Mouse (Mus musculus) lung, postnatal 0 days (tissue): ENCODE results near the gene Plekhm1. TPM values are rescaled to one million over a fixed set of nuclear protein-coding genes. Genes with fewer than 3 reads are reported as not detected.

Experiments
- ATAC-seq: fragments of 200-750 bp; cut with Nextera tagmentation; 2 replicates; pipeline ENCODE4 v1.8.0; 2017; ENCODE audit warnings: moderate library complexity
- DNase-seq: peaks from one replicate; pipeline ENCODE4 v3.0.0-alpha.2; 2016; ENCODE audit warnings: low spot score
- H3K27ac ChIP-seq: fragments of 300-500 bp; sonication (generic); 2 replicates; pipeline ENCODE4 v1.5.1; 2014; ENCODE audit warnings: antibody characterized with exemption, mild to moderate bottlenecking, low read length, mixed read lengths
- H3K27me3 ChIP-seq: fragments of 300-500 bp; sonication (generic); replicated peaks from 2 replicates; pipeline ENCODE4 v1.6.1; 2014; ENCODE audit warnings: low read length, mixed read lengths; ENCODE audit not compliant: insufficient read depth
- H3K36me3 ChIP-seq: fragments of 300-500 bp; sonication (generic); 2 replicates; pipeline ENCODE4 v1.6.1; 2014; ENCODE audit warnings: low read length, mixed read lengths; ENCODE audit not compliant: insufficient read depth
- H3K4me1 ChIP-seq: fragments of 300-500 bp; sonication (generic); 2 replicates; pipeline ENCODE4 v1.6.1; 2014; ENCODE audit warnings: antibody characterized with exemption, low read depth, low read length, mixed read lengths; ENCODE audit not compliant: insufficient read depth
- H3K4me2 ChIP-seq: fragments of 300-500 bp; sonication (generic); replicated peaks from 2 replicates; pipeline ENCODE4 v1.6.1; 2014; ENCODE audit warnings: low read depth, mild to moderate bottlenecking, low read length, moderate library complexity, mixed read lengths
- H3K4me3 ChIP-seq: fragments of 300-500 bp; sonication (generic); 2 replicates; pipeline ENCODE4 v1.5.1; 2014; ENCODE audit warnings: low read depth, low read length
- H3K9ac ChIP-seq: fragments of 300-500 bp; sonication (generic); replicated peaks from 2 replicates; pipeline ENCODE4 v1.6.1; 2014; ENCODE audit warnings: low read depth, mild to moderate bottlenecking
- H3K9me3 ChIP-seq: fragments of 300-500 bp; sonication (generic); 2 replicates; pipeline ENCODE4 v1.6.1; 2016; ENCODE audit warnings: low read length, mixed read lengths
- CTCF ChIP-seq: IDR thresholded peaks from 2 replicates; pipeline ENCODE4 v1.5.1; 2016; ENCODE audit warnings: antibody characterized with exemption, mild to moderate bottlenecking
- EP300 ChIP-seq: IDR thresholded peaks from 2 replicates; pipeline ENCODE4 v1.6.1; 2016; ENCODE audit warnings: antibody characterized with exemption, mild to moderate bottlenecking, control low read depth
- WGBS: fragments of 180-500 bp; shearing (Covaris S2); extraction: QIAGEN DNeasy Blood & Tissue Kit; methylation state at CpG from one replicate; pipeline ENCODE4 v1.1.7; 2014; 5-methylcytosine and 5-hydroxymethylcytosine counted together
- polyA plus RNA-seq: library from polyadenylated mRNA; unstranded; fragments of >200 nt; fragmentation: Nextera tagmentation; extraction: Ambion mirVana; gene quantifications from 2 replicates; pipeline ENCODE4 v1.2.1, GENCODE M21; 2015

Gene Plekhm1
- polyA plus RNA-seq, 1 experiment from 2014 or later, result 8.1 TPM

DNA sequence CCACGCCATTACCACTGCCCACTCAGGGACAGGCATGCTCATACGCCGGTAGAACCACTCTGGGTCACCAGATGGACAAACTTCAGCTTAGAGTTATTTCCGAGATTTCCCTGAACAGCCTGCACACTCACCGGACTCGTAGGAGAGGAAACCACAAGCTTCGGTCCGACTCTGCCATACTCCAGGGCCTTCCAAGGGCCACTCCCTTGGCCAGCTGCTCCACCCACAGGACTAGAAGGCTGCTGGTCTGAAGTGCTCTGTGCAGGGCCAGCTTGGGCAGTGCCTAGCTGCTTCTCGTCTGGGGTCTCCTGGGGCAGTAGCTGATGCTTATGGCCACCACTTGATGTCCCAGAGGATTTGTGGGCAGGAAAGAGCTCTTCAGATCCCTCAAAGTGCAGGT, 25.7 kb downstream of the Plekhm1 start:
- H3K4me2 ChIP-seq, result peak overlapping the region; percentile 17; the same call in 1 of the 2 replicates
- ATAC-seq (peak; percentile 79), DNase-seq (peak; percentile 80)
- no peak overlapping the region for H3K9ac ChIP-seq
- H3K4me3 ChIP-seq, result no peak overlapping the region
- peaks cover 15% of the 10 kb centered on the region for H3K4me1 ChIP-seq
- H3K27me3 ChIP-seq, result no peaks in the 10 kb centered on the region
- no peaks in the 10 kb centered on the region for H3K36me3 ChIP-seq
- 0 out of 2 replicates have a peak, but pooled peaks have one; percentile 11 for TF ChIP-seq CTCF
- no peak; the same call in 1 of the 2 replicates for TF ChIP-seq EP300
- H3K27ac ChIP-seq, result peak overlapping the region; percentile 65
- no peaks in the 10 kb centered on the region for H3K9me3 ChIP-seq
- 53% methylated on average over 9 of the region's 9 CpGs for WGBS

DNA sequence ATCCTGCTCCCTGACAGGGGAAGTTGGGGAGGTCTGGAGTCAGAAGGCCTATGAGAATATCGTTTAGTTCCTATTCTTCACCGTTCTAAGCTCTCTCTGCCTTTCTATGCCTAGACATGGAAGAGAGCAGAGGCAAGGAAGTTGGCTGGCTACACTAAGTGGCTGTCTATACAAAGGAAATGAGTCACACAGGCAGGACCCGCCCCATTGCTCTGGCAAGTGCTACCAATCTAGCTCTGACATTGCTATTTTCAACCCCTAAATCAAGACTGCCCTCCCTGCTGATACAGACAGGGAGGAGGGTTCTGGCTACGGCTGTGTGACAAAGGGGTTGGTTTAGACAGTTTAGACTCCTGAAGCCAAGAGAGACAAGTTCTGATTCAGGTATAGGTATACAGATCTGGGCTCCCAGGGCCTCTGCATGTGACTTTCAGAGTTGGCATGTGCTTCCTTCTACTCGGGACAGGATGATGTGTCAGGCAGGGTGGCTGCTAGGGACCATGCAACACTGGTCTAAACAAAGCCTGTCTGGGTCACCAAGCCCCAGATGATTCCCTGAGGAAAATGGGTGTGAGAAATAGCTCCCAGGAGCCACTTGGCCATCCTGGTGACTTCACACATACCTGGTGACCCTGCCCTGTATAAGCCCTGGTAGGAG, 30.4 kb downstream of the Plekhm1 start:
- peak; percentile 68 for TF ChIP-seq EP300
- TF ChIP-seq CTCF, result no peak
- Histone ChIP-seq H3K4me3 (no peak overlapping the region), H3K4me1 (peaks cover 17% of the 10 kb centered on the region), H3K36me3 (0 out of 2 replicates have a peak, but pooled peaks cover 4% of the 10 kb centered on the region), H3K27me3 (no peaks in the 10 kb centered on the region), H3K9ac (no peak overlapping the region), H3K27ac (peak overlapping the region; percentile 90), H3K4me2 (no peak overlapping the region), H3K9me3 (no peaks in the 10 kb centered on the region)
- peak; percentile 96 for DNase-seq
- WGBS, result 16% methylated on average over 5 of the region's 5 CpGs
- peak; percentile 90 for ATAC-seq

DNA sequence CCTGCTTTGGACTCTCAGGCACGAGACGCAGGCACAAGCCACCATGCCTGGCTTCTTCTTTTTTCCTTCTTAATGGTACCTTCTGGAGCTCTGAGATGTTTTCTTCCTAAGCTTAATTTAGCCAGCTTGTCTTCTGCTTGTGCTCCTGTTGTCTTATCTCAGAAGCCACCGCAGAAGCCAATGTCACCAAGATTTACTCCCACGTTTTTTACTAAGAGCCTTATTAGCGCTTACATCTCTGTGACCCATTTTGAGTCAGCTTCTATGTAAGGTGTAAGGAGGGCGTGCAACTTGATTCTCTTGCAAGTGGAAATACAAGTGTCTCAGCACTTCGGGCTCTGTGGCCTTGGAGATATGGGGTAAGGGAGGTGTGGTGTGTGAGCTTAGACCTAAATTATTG, 31.0 kb downstream of the Plekhm1 start:
- H3K27me3 ChIP-seq, result no peaks in the 10 kb centered on the region

GRCm38 (mm10) chr11:103380460-103380859, 32.0 kb downstream of the Plekhm1 start:
- 79% methylated on average over 5 of the region's 5 CpGs for WGBS

More for the DNA sequence above, 31.0 kb downstream of the Plekhm1 start:
- Histone ChIP-seq H3K4me2 (no peak overlapping the region), H3K27ac (peak overlapping the region; percentile 90), H3K9me3 (no peaks in the 10 kb centered on the region), H3K4me1 (peaks cover 17% of the 10 kb centered on the region), H3K36me3 (0 out of 2 replicates have a peak, but pooled peaks cover 4% of the 10 kb centered on the region), H3K4me3 (no peak overlapping the region), H3K9ac (no peak overlapping the region)
- TF ChIP-seq CTCF, result no peak
- no peak for TF ChIP-seq EP300
- ATAC-seq, result peak; percentile 4
- DNase-seq, result no peak
- 71% methylated on average over 7 of the region's 7 CpGs for WGBS

GRCm38 (mm10) chr11:103378341-103378740, 34.1 kb downstream of the Plekhm1 start:
- ATAC-seq, result peak; percentile 18

More at GRCm38 (mm10) chr11:103380460-103380859, 32.0 kb downstream of the Plekhm1 start:
- Histone ChIP-seq H3K4me2 (no peak overlapping the region), H3K4me3 (no peak overlapping the region), H3K4me1 (peaks cover 17% of the 10 kb centered on the region), H3K36me3 (0 out of 2 replicates have a peak, but pooled peaks cover 4% of the 10 kb centered on the region), H3K27me3 (no peaks in the 10 kb centered on the region), H3K9ac (no peak overlapping the region), H3K27ac (no peak overlapping the region), H3K9me3 (no peaks in the 10 kb centered on the region)
- TF ChIP-seq CTCF (no peak), EP300 (no peak)
- no peak for ATAC-seq
- no peak for DNase-seq

DNA sequence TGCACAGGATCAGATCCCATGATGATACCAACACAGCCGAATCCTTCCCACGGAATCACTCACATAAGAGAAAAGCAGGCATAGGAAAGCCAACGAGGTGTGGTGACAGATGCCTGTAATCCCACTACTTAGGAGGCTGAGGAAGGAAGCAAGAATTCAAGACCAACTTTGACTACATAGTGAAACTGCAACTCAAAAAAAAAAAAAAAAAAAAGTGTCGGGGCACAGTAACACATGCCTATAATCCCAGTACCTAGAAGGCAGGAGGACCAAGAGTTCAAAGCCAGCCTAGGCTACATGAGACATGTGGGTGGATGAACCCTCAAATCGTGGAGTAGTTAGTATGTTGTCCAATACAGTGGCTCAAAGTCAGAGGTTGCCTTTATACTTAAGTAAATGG, 36.7 kb downstream of the Plekhm1 start:
- H3K27ac ChIP-seq, result 0 out of 2 replicates have a peak overlapping the region, but pooled peaks have one; percentile 33
- DNase-seq, result no peak
- H3K9ac ChIP-seq, result no peak overlapping the region
- H3K36me3 ChIP-seq, result peaks cover 12% of the 10 kb centered on the region; the same call in 1 of the 2 replicates
- TF ChIP-seq CTCF (no peak), EP300 (no peak)
- no peak overlapping the region for H3K4me3 ChIP-seq
- no peak overlapping the region for H3K4me2 ChIP-seq
- H3K4me1 ChIP-seq, result peaks cover 3% of the 10 kb centered on the region; the same call in 1 of the 2 replicates
- ATAC-seq, result no peak
- no peaks in the 10 kb centered on the region for H3K9me3 ChIP-seq
- WGBS, result 72% methylated on average over 5 of the region's 5 CpGs
- no peaks in the 10 kb centered on the region for H3K27me3 ChIP-seq

More at GRCm38 (mm10) chr11:103378341-103378740, 34.1 kb downstream of the Plekhm1 start:
- Histone ChIP-seq H3K4me2 (no peak overlapping the region), H3K4me1 (peaks cover 20% of the 10 kb centered on the region), H3K9me3 (no peaks in the 10 kb centered on the region), H3K36me3 (peaks cover 10% of the 10 kb centered on the region; the same call in 1 of the 2 replicates), H3K9ac (no peak overlapping the region), H3K27me3 (no peaks in the 10 kb centered on the region), H3K4me3 (no peak overlapping the region), H3K27ac (peak overlapping the region; percentile 20; the same call in 1 of the 2 replicates)
- peak; percentile 63 for DNase-seq
- TF ChIP-seq CTCF (no peak), EP300 (0 out of 2 replicates have a peak, but pooled peaks have one; percentile 20)
- WGBS, result 54% methylated on average over 6 of the region's 6 CpGs
